Mouse (Mus musculus): ENCODE results near the gene Aqp9.

Gene Aqp9

GRCm38 (mm10) chr9:71066491-71066890 is 102.0 kb downstream of the Aqp9 start:
- DNase-seq (ENCODE audit: low spot score) = no peak

- no peak for DNase-seq (ENCODE audit: low spot score)
These were observed 103.1 kb downstream of the Aqp9 start for GRCm38 (mm10) chr9:71065343-71065875.

GRCm38 (mm10) chr9:71064291-71064840 is 104.1 kb downstream of the Aqp9 start:
- no peak for DNase-seq (ENCODE audit: low spot score)

- no peak for DNase-seq (ENCODE audit: low spot score)
These were observed 104.9 kb downstream of the Aqp9 start for GRCm38 (mm10) chr9:71063551-71063950.

- no peak for DNase-seq (ENCODE audit: low spot score)
These were observed 105.5 kb downstream of the Aqp9 start for GRCm38 (mm10) chr9:71062976-71063375.

GRCm38 (mm10) chr9:71062301-71062700 is 106.2 kb downstream of the Aqp9 start:
- no peak for DNase-seq (ENCODE audit: low spot score)

All from layer of hippocampus, adult 9-10 months (tissue).